Mouse (Mus musculus) cerebellum, adult 2 months (tissue): ENCODE data around the gene Arhgef11.

ENCODE experiments used
- CTCF ChIP-seq: fragments of 200-500 bp; IDR thresholded peaks from 2 replicates; pipeline ENCODE4 v1.5.1; 2011; ENCODE audit warnings: low read depth, mild to moderate bottlenecking, control low read depth, low read length, moderate library complexity, borderline replicate concordance; ENCODE audit not compliant: insufficient read depth
- POLR2A ChIP-seq: fragments of 200-500 bp; IDR thresholded peaks from 2 replicates; pipeline ENCODE4 v1.6.1; 2011; ENCODE audit warnings: low read length, control low read depth, borderline replicate concordance; ENCODE audit not compliant: insufficient read depth

- TF ChIP-seq CTCF (no peak), POLR2A (no peak)
These were observed 48.7 kb upstream of the Arhgef11 start for GRCm38 (mm10) chr3:87568681-87569080.
